Mouse (Mus musculus): Measurements from ENCODE around the gene C2cd2. TPM values are rescaled to one million over a fixed set of nuclear protein-coding genes. Genes with fewer than 3 reads are reported as not detected.

The C2cd2 gene
- 16.5 TPM for polyA plus RNA-seq (2015; fragmentation: Illumina TruSeq; extraction: RNeasy Lipid Tissue Mini Kit (QIAGEN cat#74804); ENCODE audit: insufficient read depth, low replicate concordance)

GRCm38 (mm10) chr16:97962151-97962948 is at the start of gene C2cd2, which contains the start of gene Zbtb21:
Gene C2cd2, minus strand, starts transcription at chr16:97962598.
Gene Zbtb21, minus strand, starts transcription at chr16:97962622.

DNA sequence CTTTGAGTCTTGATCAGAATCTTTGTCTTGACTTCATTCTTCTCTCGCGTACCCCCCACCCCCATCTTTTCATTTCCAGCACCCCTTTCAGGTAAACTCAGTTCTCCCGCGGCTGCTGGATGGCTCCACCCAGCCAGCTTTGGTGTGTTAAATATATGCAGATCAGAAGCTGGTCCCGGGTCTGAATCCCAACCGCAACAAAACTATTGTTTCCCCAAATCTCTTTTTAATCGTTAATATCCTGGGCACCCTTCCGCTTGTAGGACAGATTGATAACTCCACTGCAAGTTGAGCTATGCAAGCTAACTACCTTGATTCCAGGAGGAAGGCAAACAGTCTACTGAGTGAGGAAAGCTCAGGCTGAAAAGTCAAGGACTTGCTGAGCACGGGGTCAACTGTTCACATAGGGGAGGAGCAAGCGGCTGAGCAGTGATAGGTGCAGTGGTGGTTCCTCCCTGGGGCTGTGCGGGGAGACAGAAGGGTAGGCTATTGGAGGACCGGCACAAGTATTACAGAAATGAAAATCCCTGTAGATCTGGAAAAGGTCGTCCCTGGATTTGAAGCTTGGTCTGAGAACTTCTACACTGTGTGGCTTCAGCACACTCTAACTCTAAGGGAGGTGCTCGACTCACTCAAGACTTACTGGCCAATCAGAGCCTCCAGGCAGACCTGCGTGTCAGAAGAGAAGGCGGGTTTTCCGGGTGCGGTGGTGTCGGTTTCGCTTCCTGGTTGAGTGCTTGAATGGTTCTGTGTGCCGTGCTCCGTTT is 34.4 kb upstream of the C2cd2 start, which contains the start of gene B230307C23Rik:
Gene B230307C23Rik, plus strand, starts transcription at position 700 of the 767 bp plus-strand sequence.

DNA sequence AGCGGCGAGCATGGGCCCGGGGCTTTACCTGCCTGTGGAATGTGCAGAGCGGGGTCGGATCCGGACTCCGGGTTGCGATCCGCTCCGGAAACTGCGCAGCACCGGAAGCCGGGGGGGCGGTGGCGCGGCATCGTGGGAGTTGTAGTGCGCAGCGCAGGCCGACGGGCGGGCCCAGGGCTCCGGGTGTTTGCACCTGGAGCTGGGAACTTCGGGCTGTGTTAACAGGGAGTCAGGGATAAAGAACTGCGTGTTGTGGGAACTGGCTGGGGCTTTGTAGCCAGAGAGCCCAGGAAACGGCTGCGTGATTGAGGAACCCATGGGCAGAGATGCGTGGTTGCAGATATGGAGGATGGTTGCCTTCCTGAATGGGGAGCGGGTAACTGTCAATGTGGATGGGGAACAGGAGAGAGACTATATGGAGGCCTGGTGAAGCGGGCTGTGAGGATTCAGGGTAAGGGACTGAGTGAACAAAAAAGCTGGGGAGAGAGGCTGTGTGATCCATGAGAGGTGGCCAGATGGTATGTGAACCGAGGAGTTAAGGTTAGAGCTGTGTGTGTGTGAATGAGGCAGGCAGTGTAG is 110.6 kb downstream of the C2cd2 start, which contains the start of gene Prdm15:
Gene Prdm15, minus strand, starts transcription at position 110 of the 579 bp plus-strand sequence.

Other genes starting within 250 kb of the C2cd2 start
- 0.22 TPM for gene Ripk4, start 198.8 kb downstream of the C2cd2 start, polyA plus RNA-seq (2015; fragmentation: Illumina TruSeq; extraction: RNeasy Lipid Tissue Mini Kit (QIAGEN cat#74804); ENCODE audit: insufficient read depth, low replicate concordance)
- 13.4 TPM for gene Prdm15, start 110.7 kb downstream of the C2cd2 start, polyA plus RNA-seq (2015; fragmentation: Illumina TruSeq; extraction: RNeasy Lipid Tissue Mini Kit (QIAGEN cat#74804); ENCODE audit: insufficient read depth, low replicate concordance)
- gene Zbtb21, start within 50 bp of the C2cd2 start, polyA plus RNA-seq (2015; fragmentation: Illumina TruSeq; extraction: RNeasy Lipid Tissue Mini Kit (QIAGEN cat#74804); ENCODE audit: insufficient read depth, low replicate concordance) = 13.7 TPM
- 47.6 TPM for gene B230307C23Rik, start 34.7 kb upstream of the C2cd2 start, polyA plus RNA-seq (2015; fragmentation: Illumina TruSeq; extraction: RNeasy Lipid Tissue Mini Kit (QIAGEN cat#74804); ENCODE audit: insufficient read depth, low replicate concordance)
- gene A630089N07Rik, start 119.9 kb upstream of the C2cd2 start, polyA plus RNA-seq (2015; fragmentation: Illumina TruSeq; extraction: RNeasy Lipid Tissue Mini Kit (QIAGEN cat#74804); ENCODE audit: insufficient read depth, low replicate concordance) = 13.0 TPM

All from spleen, adult 10 weeks (tissue).